Mouse (Mus musculus) ES-Bruce4 (cell line): ENCODE data around the gene Wiz.

ENCODE experiments used
- CTCF ChIP-seq: IDR thresholded peaks from one replicate; pipeline ENCODE4 v1.8.1; 2011; ENCODE audit warnings: low read depth, low read length
- EP300 ChIP-seq: IDR thresholded peaks from 2 replicates; pipeline ENCODE4 v1.6.1; 2011; ENCODE audit warnings: low read depth, low read length; ENCODE audit not compliant: insufficient read depth
- POLR2A ChIP-seq: IDR thresholded peaks from one replicate; pipeline ENCODE4 v1.8.1; 2011; ENCODE audit warnings: low read length; ENCODE audit not compliant: insufficient read depth

DNA sequence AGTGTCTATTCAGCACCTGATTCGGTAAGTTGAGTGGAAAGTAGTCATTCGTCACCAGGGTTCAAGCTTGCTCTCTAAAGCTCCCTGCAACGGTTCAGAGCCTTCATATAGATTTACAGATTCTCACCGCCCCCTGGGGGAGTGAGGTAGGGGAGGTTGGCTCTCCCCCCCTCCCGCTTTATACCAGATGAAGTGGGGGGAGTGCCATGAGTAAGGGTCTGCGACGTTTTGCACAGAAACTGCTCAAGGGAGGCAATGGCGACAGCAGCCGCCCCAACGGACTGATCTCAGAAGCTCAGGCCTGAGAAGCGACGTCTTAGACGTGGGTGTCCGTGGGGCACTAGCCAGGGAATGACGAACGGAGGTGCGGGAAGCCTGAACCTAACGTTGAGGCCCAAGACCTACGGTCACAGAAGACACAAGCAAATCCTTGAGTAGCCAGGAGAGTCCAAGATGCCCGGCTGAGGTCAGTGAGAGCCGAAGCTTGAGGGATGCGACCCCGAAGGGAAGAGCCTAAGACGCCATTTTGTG lies 39.3 kb downstream of the Wiz start:
- TF ChIP-seq CTCF = no peak
- TF ChIP-seq POLR2A = no peak
- TF ChIP-seq EP300 = no peak
